ENCODE assay signal across 8 mouse cellular contexts in genomic region chr5:107726281-107727006, GRCm38 (mm10). TPM values are rescaled to one million over a fixed set of nuclear protein-coding genes. Genes with fewer than 3 reads are reported as not detected.
A peak's percentile ranks its signal among the peaks of the same experiment; 100 is the strongest.
DNase-seq lines count a peak whose midpoint lies in the region; ATAC-seq and TF ChIP-seq lines count a peak whose summit lies in the region.

No protein-coding gene starts in this region.

- peak overlapping the region; percentile 23; the same call in 1 of the 2 replicates for H3K9ac ChIP-seq in heart, embryonic 15.5 days
- peak overlapping the region; percentile 10; the same call in 1 of the 2 replicates for H3K9ac ChIP-seq in limb, embryonic 13.5 days
- H3K9ac ChIP-seq in neural tube, embryonic 15.5 days (replicated peaks), result no peak overlapping the region

- 1% methylated on average over 57 of the region's 57 CpGs for WGBS in lung, adult 2 months
- 1% methylated on average over 57 of the region's 57 CpGs for WGBS in heart, embryonic 15.5 days
- under 1% methylated on average over 57 of the region's 57 CpGs for WGBS in limb, embryonic 13.5 days
- under 1% methylated on average over 57 of the region's 57 CpGs for WGBS in neural tube, embryonic 15.5 days

- ATAC-seq in heart, embryonic 15.5 days (replicated peaks; ENCODE audit: insufficient number of reproducible peaks, insufficient read depth, low FRiP score, low read depth), result no peak
- no peak for ATAC-seq in limb, embryonic 13.5 days (ENCODE audit: low FRiP score, low read depth)
- ATAC-seq in neural tube, embryonic 15.5 days (ENCODE audit: low FRiP score), result no peak

- TF ChIP-seq POLR2A in lung, adult 2 months (IDR thresholded peaks at IDR 0.05; ENCODE audit: borderline replicate concordance, extremely low read depth, low read depth, low read length), result no peak

- H3K4me3 ChIP-seq in lung, adult 2 months (replicated peaks; ENCODE audit: extremely low read depth, low read depth, low read length), result peak overlapping the region; percentile 24
- H3K4me3 ChIP-seq in heart, embryonic 15.5 days, result peak overlapping the region; percentile 48
- peak overlapping the region; percentile 33 for H3K4me3 ChIP-seq in limb, embryonic 13.5 days
- H3K4me3 ChIP-seq in neural tube, embryonic 15.5 days (replicated peaks), result peak overlapping the region; percentile 15

- no peaks in the 10 kb centered on the region for H3K36me3 ChIP-seq in heart, embryonic 15.5 days
- H3K36me3 ChIP-seq in limb, embryonic 13.5 days, result no peaks in the 10 kb centered on the region
- H3K36me3 ChIP-seq in neural tube, embryonic 15.5 days, result no peaks in the 10 kb centered on the region

- H3K4me1 ChIP-seq in lung, adult 2 months (ENCODE audit: control insufficient read depth, insufficient read depth, low read length), result peaks cover 27% of the 10 kb centered on the region
- peaks cover 53% of the 10 kb centered on the region for H3K4me1 ChIP-seq in heart, embryonic 15.5 days (replicated peaks)
- peaks cover 44% of the 10 kb centered on the region for H3K4me1 ChIP-seq in limb, embryonic 13.5 days
- peaks cover 44% of the 10 kb centered on the region for H3K4me1 ChIP-seq in neural tube, embryonic 15.5 days

- H3K27me3 ChIP-seq in heart, embryonic 15.5 days, result peaks cover 85% of the 10 kb centered on the region
- H3K27me3 ChIP-seq in limb, embryonic 13.5 days, result peaks cover 95% of the 10 kb centered on the region
- peaks cover 90% of the 10 kb centered on the region for H3K27me3 ChIP-seq in neural tube, embryonic 15.5 days (replicated peaks)

- no peaks in the 10 kb centered on the region for H3K9me3 ChIP-seq in heart, embryonic 15.5 days (replicated peaks)
- H3K9me3 ChIP-seq in limb, embryonic 13.5 days, result no peaks in the 10 kb centered on the region
- H3K9me3 ChIP-seq in neural tube, embryonic 15.5 days (replicated peaks), result no peaks in the 10 kb centered on the region

- no peak for TF ChIP-seq CTCF in lung, adult 2 months (IDR thresholded peaks at IDR 0.05; ENCODE audit: insufficient read depth, low read length)

- no peak overlapping the region for H3K27ac ChIP-seq in heart, embryonic 15.5 days
- no peak overlapping the region for H3K27ac ChIP-seq in limb, embryonic 13.5 days
- H3K27ac ChIP-seq in neural tube, embryonic 15.5 days (replicated peaks), result no peak overlapping the region

- peak; percentile 18 for DNase-seq in lung, adult 2 months
- DNase-seq in lung, postnatal 25 days (ENCODE audit: low spot score), result no peak
- peak; percentile 8 for DNase-seq in adrenal gland, postnatal 25 days
- DNase-seq in layer of hippocampus, adult 8-10 months (ENCODE audit: low spot score in 2 of 2), result no peak
- no peak for DNase-seq in frontal cortex, postnatal 14 days (ENCODE audit: low spot score in 2 of 2)

- peak overlapping the region; percentile 82 for H3K4me2 ChIP-seq in heart, embryonic 15.5 days
- peak overlapping the region; percentile 59 for H3K4me2 ChIP-seq in limb, embryonic 13.5 days (replicated peaks)
- peak overlapping the region; percentile 47 for H3K4me2 ChIP-seq in neural tube, embryonic 15.5 days

RNA-seq across cellular contexts. Expression of gene Gfi1, which starts 0.6 kb away (rescaled TPM):
- polyA plus RNA-seq in lung, adult 2 months (2012; rRNA removed), result 0.73 and 2.0 TPM in 2 replicates
- total RNA-seq in adrenal gland, postnatal 25 days (2021), result not detected in 2 replicates
- polyA plus RNA-seq in heart, embryonic 15.5 days (2015; fragmentation: Nextera tagmentation; extraction: Ambion mirVana), result 0.11 and 1.5 TPM in 2 replicates
- polyA plus RNA-seq in limb, embryonic 13.5 days (2015; fragmentation: Nextera tagmentation; extraction: Ambion mirVana), result 0.08 and 0.09 TPM in 2 replicates
- polyA plus RNA-seq in neural tube, embryonic 15.5 days (2015; fragmentation: Nextera tagmentation; extraction: Ambion mirVana), result 2.1 TPM in 1 of 2 replicates, not detected in the other
- not detected for total RNA-seq in layer of hippocampus, adult 8-10 months (2022)

Comparison
In these comparisons a context has a peak if more than half of its experiments do, and no peak if none do; other contexts are left out.
1. DNase-seq: peak in lung, adult 2 months (single experiment) and adrenal gland, postnatal 25 days (single experiment); none in lung, postnatal 25 days (single experiment), layer of hippocampus, adult 8-10 months (0 of 2) and frontal cortex, postnatal 14 days (0 of 2).
2. Peak in every context shown above with its lines, with median percentiles within 50 percentile points of each other: H3K4me3 ChIP-seq and H3K4me2 ChIP-seq.